Comparison of ENCODE assay signal across 9 mouse cellular contexts in genomic region chr19:41053530-41053929, GRCm38 (mm10). TPM values are rescaled to one million over a fixed set of nuclear protein-coding genes. Genes with fewer than 3 reads are reported as not detected.
DNase-seq lines count a peak whose midpoint lies in the region; ATAC-seq lines count a peak whose summit lies in the region.
"Had no signal": no experiment of that assay in that cellular context is flagged by ENCODE, and none has a peak within 500 bp of the region (broad histone marks: within the 10 kb centered on the region; RNA-seq: fewer than 3 reads in every experiment).

No protein-coding gene starts in this region.

- no peaks in the 10 kb centered on the region for H3K36me3 ChIP-seq in midbrain, embryonic 14.5 days (ENCODE audit: control insufficient read depth, insufficient read depth, low read length)
- H3K36me3 ChIP-seq in midbrain, embryonic 16.5 days (ENCODE audit: control insufficient read depth, insufficient read depth, low read length) = no peaks in the 10 kb centered on the region
- no peaks in the 10 kb centered on the region for H3K36me3 ChIP-seq in neural tube, embryonic 11.5 days (ENCODE audit: control insufficient read depth, insufficient read depth, low read length)
- H3K36me3 ChIP-seq: midbrain, embryonic 12.5 days had no signal

- no peak overlapping the region for H3K9ac ChIP-seq in midbrain, embryonic 14.5 days (replicated peaks; ENCODE audit: low read length)
- no peak overlapping the region for H3K9ac ChIP-seq in midbrain, embryonic 16.5 days (ENCODE audit: low read depth, low read length)
- no peak overlapping the region for H3K9ac ChIP-seq in neural tube, embryonic 11.5 days (ENCODE audit: low read length)
- H3K9ac ChIP-seq: midbrain, embryonic 12.5 days had no signal

- H3K4me1 ChIP-seq in midbrain, embryonic 14.5 days (ENCODE audit: control insufficient read depth, insufficient read depth, low read length) = no peaks in the 10 kb centered on the region
- no peaks in the 10 kb centered on the region for H3K4me1 ChIP-seq in midbrain, embryonic 16.5 days (ENCODE audit: control insufficient read depth, insufficient read depth, low read length)
- H3K4me1 ChIP-seq in neural tube, embryonic 11.5 days (ENCODE audit: control insufficient read depth, insufficient read depth, low read length) = no peaks in the 10 kb centered on the region
- H3K4me1 ChIP-seq: midbrain, embryonic 12.5 days had no signal

- no peak overlapping the region for H3K4me2 ChIP-seq in midbrain, embryonic 14.5 days (ENCODE audit: low read length)
- no peak overlapping the region for H3K4me2 ChIP-seq in midbrain, embryonic 16.5 days (ENCODE audit: low read length)
- no peak overlapping the region for H3K4me2 ChIP-seq in neural tube, embryonic 11.5 days (ENCODE audit: low read depth)
- H3K4me2 ChIP-seq: midbrain, embryonic 12.5 days had no signal

- ATAC-seq in midbrain, embryonic 14.5 days (ENCODE audit: low FRiP score, low TSS enrichment) = no peak
- no peak for ATAC-seq in midbrain, embryonic 16.5 days
- no peak for ATAC-seq in neural tube, embryonic 11.5 days (ENCODE audit: insufficient read depth, low FRiP score, low TSS enrichment)

- H3K9me3 ChIP-seq in midbrain, embryonic 14.5 days (ENCODE audit: control insufficient read depth, low read length) = no peaks in the 10 kb centered on the region
- no peaks in the 10 kb centered on the region for H3K9me3 ChIP-seq in midbrain, embryonic 16.5 days (replicated peaks; ENCODE audit: control insufficient read depth, low read length, poor library complexity, severe bottlenecking)
- H3K9me3 ChIP-seq in neural tube, embryonic 11.5 days (ENCODE audit: control insufficient read depth, low read length) = no peaks in the 10 kb centered on the region
- H3K9me3 ChIP-seq: midbrain, embryonic 12.5 days had no signal

- H3K4me3 ChIP-seq in midbrain, embryonic 14.5 days (replicated peaks; ENCODE audit: low read depth, low read length) = no peak overlapping the region
- H3K4me3 ChIP-seq in midbrain, embryonic 16.5 days (ENCODE audit: low read depth, low read length) = no peak overlapping the region
- no peak overlapping the region for H3K4me3 ChIP-seq in neural tube, embryonic 11.5 days (ENCODE audit: low read depth, low read length)
- H3K4me3 ChIP-seq: midbrain, embryonic 12.5 days had no signal

- intact Hi-C loops in left cerebral cortex, postnatal 36 days (cut with DNase I) = no loop called here

- peak; percentile 36 for DNase-seq in midbrain, embryonic 14.5 days
- peak; percentile 81 for DNase-seq in ZHBTc4 (ENCODE audit: low read depth, low spot score)
- DNase-seq in induced T-regulatory cell, adult 2 months (ENCODE audit: low read depth) = peak; percentile 72
- DNase-seq in neural tube, embryonic 11.5 days (ENCODE audit: low spot score) = peak; percentile 46
- no peak for DNase-seq in MN1 (ENCODE audit: low spot score)
- DNase-seq in left cerebral cortex, postnatal 36 days (ENCODE audit: low spot score in 2 of 2) = no peak

- no peaks in the 10 kb centered on the region for H3K27me3 ChIP-seq in midbrain, embryonic 14.5 days (ENCODE audit: control insufficient read depth, insufficient read depth, low read length)
- no peaks in the 10 kb centered on the region for H3K27me3 ChIP-seq in midbrain, embryonic 16.5 days (ENCODE audit: control insufficient read depth, insufficient read depth, low read depth, low read length)
- no peaks in the 10 kb centered on the region for H3K27me3 ChIP-seq in neural tube, embryonic 11.5 days (ENCODE audit: control insufficient read depth, insufficient read depth, low read length)
- H3K27me3 ChIP-seq: midbrain, embryonic 12.5 days had no signal

- no peak overlapping the region for H3K27ac ChIP-seq in midbrain, embryonic 14.5 days (replicated peaks; ENCODE audit: low read depth, low read length)
- H3K27ac ChIP-seq in midbrain, embryonic 16.5 days (ENCODE audit: low read length) = no peak overlapping the region
- no peak overlapping the region for H3K27ac ChIP-seq in neural tube, embryonic 11.5 days (ENCODE audit: low read depth, low read length)
- H3K27ac ChIP-seq: midbrain, embryonic 12.5 days had no signal

- WGBS in midbrain, embryonic 14.5 days = 39% methylated on average over 10 of the region's 10 CpGs
- 40% methylated on average over 10 of the region's 10 CpGs for WGBS in midbrain, embryonic 16.5 days
- WGBS in neural tube, embryonic 11.5 days = 37% methylated on average over 10 of the region's 10 CpGs

RNA-seq across cellular contexts. Expression of gene Opalin, which starts 23.4 kb away (rescaled TPM):
- not detected in 2 replicates for polyA plus RNA-seq in midbrain, embryonic 14.5 days (2014; fragmentation: Nextera tagmentation; extraction: Ambion mirVana)
- not detected in 2 replicates for polyA plus RNA-seq in midbrain, embryonic 16.5 days (2015; fragmentation: Nextera tagmentation; extraction: Ambion mirVana)
- not detected in 2 replicates for polyA plus RNA-seq in neural tube, embryonic 11.5 days (2014; fragmentation: Nextera tagmentation; extraction: Ambion mirVana)
- total RNA-seq in left cerebral cortex, postnatal 36 days (2021) = 10 to 100 TPM in 1 of 2 experiments, 1 to 10 TPM in 1; 7.7 to 18.0 TPM
- polyA plus RNA-seq: gonadal fat pad, adult 2 months; midbrain, embryonic 12.5 days had no signal

RNA-seq across cellular contexts. Expression of gene Dntt, which starts 24.5 kb away (rescaled TPM):
- polyA plus RNA-seq in midbrain, embryonic 14.5 days (2014; fragmentation: Nextera tagmentation; extraction: Ambion mirVana) = 0.17 and 0.18 TPM in 2 replicates
- 0.21 and 0.27 TPM in 2 replicates for polyA plus RNA-seq in midbrain, embryonic 16.5 days (2015; fragmentation: Nextera tagmentation; extraction: Ambion mirVana)
- polyA plus RNA-seq in neural tube, embryonic 11.5 days (2014; fragmentation: Nextera tagmentation; extraction: Ambion mirVana) = 0.17 TPM in 1 of 2 replicates, not detected in the other
- not detected for total RNA-seq in left cerebral cortex, postnatal 36 days (2021)

RNA-seq across cellular contexts. Expression of gene Blnk, which starts 59.2 kb away (rescaled TPM):
- 0.66 and 0.70 TPM in 2 replicates for polyA plus RNA-seq in midbrain, embryonic 14.5 days (2014; fragmentation: Nextera tagmentation; extraction: Ambion mirVana)
- polyA plus RNA-seq in midbrain, embryonic 16.5 days (2015; fragmentation: Nextera tagmentation; extraction: Ambion mirVana) = 0.48 and 0.87 TPM in 2 replicates
- 0.45 and 0.70 TPM in 2 replicates for polyA plus RNA-seq in neural tube, embryonic 11.5 days (2014; fragmentation: Nextera tagmentation; extraction: Ambion mirVana)
- total RNA-seq in left cerebral cortex, postnatal 36 days (2021) = 10 to 100 TPM; 10.8 to 12.6 TPM

Comparison
In these comparisons a context has a peak if more than half of its experiments do, and no peak if none do; other contexts are left out.
1. DNase-seq: peak in midbrain, embryonic 14.5 days (single experiment), ZHBTc4 (single experiment), induced T-regulatory cell, adult 2 months (single experiment) and neural tube, embryonic 11.5 days (single experiment); none in MN1 (single experiment) and left cerebral cortex, postnatal 36 days (0 of 2).